Mouse (Mus musculus): ENCODE results near the gene Rev1. TPM values are rescaled to one million over a fixed set of nuclear protein-coding genes. Genes with fewer than 3 reads are reported as not detected.

Rev1 gene
- polyA plus RNA-seq, 2 experiments: 23.4 to 29.9 TPM

DNA sequence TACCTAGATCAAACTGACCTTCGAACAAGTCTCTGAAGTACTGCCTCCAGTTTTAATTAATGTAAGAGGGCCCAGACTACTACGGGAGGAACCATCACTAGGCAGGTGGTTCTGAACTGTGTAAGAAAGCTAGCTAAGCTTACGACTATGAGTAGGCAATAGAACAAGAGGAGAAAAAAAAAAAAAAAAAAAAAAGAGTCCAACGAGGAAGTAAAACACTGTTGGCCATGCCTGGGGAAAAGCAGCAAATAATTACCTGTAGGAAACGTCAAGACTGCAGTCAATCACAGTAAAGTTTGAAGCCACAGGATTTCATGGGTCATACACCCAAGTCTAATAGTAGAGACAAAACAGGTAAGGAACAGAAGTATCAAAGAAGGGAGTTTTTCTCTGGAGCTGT is 8.7 kb downstream of the Rev1 start:
- no peak overlapping the region for H3K4me3 ChIP-seq (replicated peaks; ENCODE audit: low read length)
- WGBS: 58% methylated on average over 5 of the region's 5 CpGs
- H3K4me1 ChIP-seq (ENCODE audit: control insufficient read depth, insufficient read depth, low read length): 0 out of 2 replicates have a peak, but pooled peaks cover 2% of the 10 kb centered on the region
- no peaks in the 10 kb centered on the region for H3K9me3 ChIP-seq (ENCODE audit: control insufficient read depth, low read length)
- no peak for DNase-seq (ENCODE audit: low spot score)
- no peak for ATAC-seq (ENCODE audit: low FRiP score, low read depth)
- H3K36me3 ChIP-seq (ENCODE audit: control insufficient read depth, insufficient read depth, low read length): peaks cover 4% of the 10 kb centered on the region; the same call in 1 of the 2 replicates
- H3K4me2 ChIP-seq (replicated peaks; ENCODE audit: low read depth, low read length, severe bottlenecking): no peak overlapping the region
- no peak for TF ChIP-seq POLR2A (IDR thresholded peaks at IDR 0.05; ENCODE audit: borderline replicate concordance, extremely low read depth, insufficient read depth, insufficient read length)
- H3K27ac ChIP-seq (replicated peaks; ENCODE audit: low read depth, low read length): no peak overlapping the region
- H3K9ac ChIP-seq (ENCODE audit: low read depth, low read length, severe bottlenecking): no peak overlapping the region
- no peaks in the 10 kb centered on the region for H3K27me3 ChIP-seq (ENCODE audit: control insufficient read depth, insufficient read depth, low read length)

DNA sequence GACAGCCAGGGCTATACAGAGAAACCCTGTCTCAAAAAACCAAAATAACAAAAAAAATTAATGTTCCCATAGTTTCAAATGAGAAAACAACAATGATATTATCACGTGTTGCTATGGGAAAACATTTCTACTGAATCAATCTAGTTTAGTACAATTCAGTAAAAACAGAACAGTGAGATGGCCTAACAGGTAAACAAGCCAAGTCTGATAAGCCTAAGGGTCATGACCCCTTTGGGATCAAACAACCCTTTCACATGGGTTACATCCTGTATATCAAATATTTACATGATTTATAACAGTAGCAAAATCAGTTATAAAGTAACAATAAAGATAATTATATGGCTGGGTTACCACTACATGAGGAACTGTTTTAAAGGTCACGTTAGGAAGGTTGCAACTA is 11.0 kb downstream of the Rev1 start:
- no peak for ATAC-seq (ENCODE audit: low FRiP score, low read depth)
- 84% methylated on average over 2 of the region's 2 CpGs for WGBS
- no peaks in the 10 kb centered on the region for H3K9me3 ChIP-seq (ENCODE audit: control insufficient read depth, low read length)

DNA sequence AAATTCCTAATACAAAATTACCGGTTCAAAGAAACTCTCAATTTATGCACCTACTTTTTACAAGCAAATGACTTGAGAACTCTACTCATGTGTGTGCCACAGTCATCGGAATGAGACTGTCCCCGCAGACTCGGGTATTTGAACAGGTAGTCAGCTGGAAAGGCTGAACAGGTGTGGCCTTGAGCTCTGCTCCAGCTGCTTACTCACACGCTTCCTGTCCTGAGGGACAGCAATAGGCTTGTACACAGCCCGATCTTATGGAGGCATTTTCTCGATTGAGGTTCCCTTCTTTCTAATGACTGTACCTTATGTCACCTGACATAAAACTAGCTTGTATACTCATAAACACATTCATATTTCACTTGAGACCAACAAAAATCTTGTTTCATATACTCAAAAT is 19.8 kb downstream of the Rev1 start:
- no peak for ATAC-seq (ENCODE audit: low FRiP score, low read depth)
- no peak overlapping the region for H3K9ac ChIP-seq (ENCODE audit: low read depth, low read length, severe bottlenecking)
- H3K9me3 ChIP-seq (ENCODE audit: control insufficient read depth, low read length): no peaks in the 10 kb centered on the region

More for the DNA sequence above, 11.0 kb downstream of the Rev1 start:
- TF ChIP-seq POLR2A (IDR thresholded peaks at IDR 0.05; ENCODE audit: borderline replicate concordance, extremely low read depth, insufficient read depth, insufficient read length): no peak
- no peak overlapping the region for H3K4me3 ChIP-seq (replicated peaks; ENCODE audit: low read length)
- H3K9ac ChIP-seq (ENCODE audit: low read depth, low read length, severe bottlenecking): no peak overlapping the region
- no peaks in the 10 kb centered on the region for H3K27me3 ChIP-seq (ENCODE audit: control insufficient read depth, insufficient read depth, low read length)
- no peak for DNase-seq (ENCODE audit: low spot score)
- 0 out of 2 replicates have a peak, but pooled peaks cover 2% of the 10 kb centered on the region for H3K4me1 ChIP-seq (ENCODE audit: control insufficient read depth, insufficient read depth, low read length)
- no peak overlapping the region for H3K27ac ChIP-seq (replicated peaks; ENCODE audit: low read depth, low read length)
- H3K4me2 ChIP-seq (replicated peaks; ENCODE audit: low read depth, low read length, severe bottlenecking): no peak overlapping the region
- peaks cover 4% of the 10 kb centered on the region; the same call in 1 of the 2 replicates for H3K36me3 ChIP-seq (ENCODE audit: control insufficient read depth, insufficient read depth, low read length)

DNA sequence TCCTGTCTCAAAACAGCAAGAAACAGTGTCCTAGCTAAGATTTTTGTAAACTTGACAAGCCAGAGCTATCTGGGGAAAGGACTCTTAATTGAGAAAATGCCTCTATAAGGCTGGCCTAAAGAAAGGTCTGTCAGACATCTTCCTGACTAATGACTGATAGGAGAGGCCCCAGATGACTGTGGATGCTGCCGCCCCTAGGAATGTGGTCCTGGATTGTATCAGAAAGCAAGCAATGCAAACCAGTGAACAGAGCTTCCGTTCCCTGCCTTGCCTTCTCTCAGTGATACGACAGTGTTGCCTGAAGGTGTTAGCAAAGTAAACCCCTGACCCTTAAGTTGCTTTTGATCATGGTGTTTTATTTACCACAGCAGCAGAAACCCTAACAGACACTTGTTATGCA is 25.8 kb downstream of the Rev1 start:
- Histone ChIP-seq H3K27me3 (ENCODE audit: control insufficient read depth, insufficient read depth, low read length) (no peaks in the 10 kb centered on the region), H3K4me3 (replicated peaks; ENCODE audit: low read length) (no peak overlapping the region), H3K9ac (ENCODE audit: low read depth, low read length, severe bottlenecking) (no peak overlapping the region), H3K4me2 (replicated peaks; ENCODE audit: low read depth, low read length, severe bottlenecking) (no peak overlapping the region), H3K4me1 (ENCODE audit: control insufficient read depth, insufficient read depth, low read length) (no peaks in the 10 kb centered on the region), H3K9me3 (ENCODE audit: control insufficient read depth, low read length) (no peaks in the 10 kb centered on the region), H3K36me3 (ENCODE audit: control insufficient read depth, insufficient read depth, low read length) (peaks cover 14% of the 10 kb centered on the region), H3K27ac (replicated peaks; ENCODE audit: low read depth, low read length) (no peak overlapping the region)
- TF ChIP-seq POLR2A (IDR thresholded peaks at IDR 0.05; ENCODE audit: borderline replicate concordance, extremely low read depth, insufficient read depth, insufficient read length): no peak
- no peak for DNase-seq (ENCODE audit: low spot score)
- no peak for ATAC-seq (ENCODE audit: low FRiP score, low read depth)
- WGBS: 31% methylated on average over 3 of the region's 3 CpGs

More for the DNA sequence above, 19.8 kb downstream of the Rev1 start:
- Histone ChIP-seq H3K4me3 (replicated peaks; ENCODE audit: low read length) (no peak overlapping the region), H3K36me3 (ENCODE audit: control insufficient read depth, insufficient read depth, low read length) (peaks cover 10% of the 10 kb centered on the region), H3K4me1 (ENCODE audit: control insufficient read depth, insufficient read depth, low read length) (no peaks in the 10 kb centered on the region), H3K27me3 (ENCODE audit: control insufficient read depth, insufficient read depth, low read length) (no peaks in the 10 kb centered on the region), H3K27ac (replicated peaks; ENCODE audit: low read depth, low read length) (no peak overlapping the region), H3K4me2 (replicated peaks; ENCODE audit: low read depth, low read length, severe bottlenecking) (no peak overlapping the region)
- TF ChIP-seq POLR2A (IDR thresholded peaks at IDR 0.05; ENCODE audit: borderline replicate concordance, extremely low read depth, insufficient read depth, insufficient read length): no peak
- 86% methylated on average over 7 of the region's 7 CpGs for WGBS
- no peak for DNase-seq (ENCODE audit: low spot score)

DNA sequence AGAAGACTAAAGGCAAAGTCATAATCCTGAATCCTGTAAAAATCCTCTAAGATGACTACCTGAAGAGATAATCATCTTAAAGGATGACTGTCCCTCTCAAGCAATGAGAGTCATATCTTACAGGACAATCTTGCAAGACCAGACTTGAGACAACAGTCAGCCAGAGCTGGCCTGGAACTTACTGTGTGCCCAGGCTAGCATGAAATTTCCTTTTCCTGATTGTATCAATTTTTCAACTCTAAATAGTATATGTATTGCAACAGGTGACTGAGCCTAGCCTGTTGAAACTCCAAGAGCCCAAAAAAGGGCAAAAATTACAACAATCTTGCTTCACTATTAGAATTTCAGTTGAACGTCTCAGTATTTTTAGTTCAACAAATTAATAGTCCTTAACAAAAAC is 26.4 kb downstream of the Rev1 start:
- H3K36me3 ChIP-seq (ENCODE audit: control insufficient read depth, insufficient read depth, low read length): peaks cover 19% of the 10 kb centered on the region
- H3K27ac ChIP-seq (replicated peaks; ENCODE audit: low read depth, low read length): no peak overlapping the region
- H3K9ac ChIP-seq (ENCODE audit: low read depth, low read length, severe bottlenecking): no peak overlapping the region
- ATAC-seq (ENCODE audit: low FRiP score, low read depth): no peak
- no peaks in the 10 kb centered on the region for H3K27me3 ChIP-seq (ENCODE audit: control insufficient read depth, insufficient read depth, low read length)
- no peak overlapping the region for H3K4me2 ChIP-seq (replicated peaks; ENCODE audit: low read depth, low read length, severe bottlenecking)
- no peak overlapping the region for H3K4me3 ChIP-seq (replicated peaks; ENCODE audit: low read length)
- no peak for DNase-seq (ENCODE audit: low spot score)
- H3K4me1 ChIP-seq (ENCODE audit: control insufficient read depth, insufficient read depth, low read length): no peaks in the 10 kb centered on the region
- H3K9me3 ChIP-seq (ENCODE audit: control insufficient read depth, low read length): no peaks in the 10 kb centered on the region
- no peak for TF ChIP-seq POLR2A (IDR thresholded peaks at IDR 0.05; ENCODE audit: borderline replicate concordance, extremely low read depth, insufficient read depth, insufficient read length)
- 81% methylated on average over 1 of the region's 1 CpGs for WGBS

DNA sequence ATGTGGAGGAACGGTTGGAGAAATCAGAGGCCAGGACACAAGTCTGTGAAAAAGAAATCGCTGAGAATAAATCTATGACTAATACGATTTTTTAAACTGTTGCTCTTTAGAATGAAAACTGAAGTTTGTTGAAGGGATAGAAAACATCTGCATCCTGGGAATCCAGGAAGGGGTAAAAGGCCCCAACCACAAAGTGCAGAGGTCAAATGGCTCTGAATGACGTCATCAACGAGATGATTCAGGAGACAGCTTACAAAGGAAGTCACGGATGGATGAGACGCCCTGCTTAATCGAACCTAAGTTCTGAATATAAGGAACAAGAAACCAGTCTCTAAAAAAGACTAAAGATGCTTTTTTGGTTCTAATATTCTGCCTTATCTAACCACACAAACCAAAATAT is 48.3 kb downstream of the Rev1 start:
- Histone ChIP-seq H3K4me3 (replicated peaks; ENCODE audit: low read length) (no peak overlapping the region), H3K9ac (ENCODE audit: low read depth, low read length, severe bottlenecking) (no peak overlapping the region), H3K27me3 (ENCODE audit: control insufficient read depth, insufficient read depth, low read length) (no peaks in the 10 kb centered on the region), H3K9me3 (ENCODE audit: control insufficient read depth, low read length) (no peaks in the 10 kb centered on the region), H3K4me2 (replicated peaks; ENCODE audit: low read depth, low read length, severe bottlenecking) (no peak overlapping the region), H3K27ac (replicated peaks; ENCODE audit: low read depth, low read length) (no peak overlapping the region), H3K4me1 (ENCODE audit: control insufficient read depth, insufficient read depth, low read length) (no peaks in the 10 kb centered on the region), H3K36me3 (ENCODE audit: control insufficient read depth, insufficient read depth, low read length) (peaks cover 40% of the 10 kb centered on the region)
- no peak for TF ChIP-seq POLR2A (IDR thresholded peaks at IDR 0.05; ENCODE audit: borderline replicate concordance, extremely low read depth, insufficient read depth, insufficient read length)
- WGBS: 76% methylated on average over 8 of the region's 8 CpGs
- DNase-seq (ENCODE audit: low spot score) (no peak), ATAC-seq (ENCODE audit: low FRiP score, low read depth) (no peak)
